In genomic region chrX:10992211-10993004, GRCm38 (mm10) we compare ENCODE assay signal across 8 mouse cellular contexts.
DNase-seq lines count a peak whose midpoint lies in the region; ATAC-seq and TF ChIP-seq lines count a peak whose summit lies in the region.

No protein-coding gene starts in this region.

- no peak overlapping the region for H3K27ac ChIP-seq in kidney, postnatal 0 days

- no peak for ATAC-seq in kidney, postnatal 0 days (replicated peaks; ENCODE audit: low FRiP score, low read depth)

- H3K4me3 ChIP-seq in kidney, postnatal 0 days (replicated peaks; ENCODE audit: low read depth, low read length): no peak overlapping the region; the same call in 1 of the 2 replicates

- peak; percentile 12 for DNase-seq in adrenal gland, postnatal 10 days
- no peak for DNase-seq in adrenal gland, adult 18-20 months (ENCODE audit: low spot score in 2 of 2)
- peak; percentile 25 to 31 for DNase-seq in cerebellum, postnatal 25 days
- DNase-seq in heart, adult 18-20 months: peak; percentile 2 to 27
- DNase-seq in kidney, postnatal 0 days (ENCODE audit: low spot score): peak; percentile 14
- DNase-seq in liver: peak; percentile 3
- peak; percentile 82 for DNase-seq in retina, postnatal 1 day
- DNase-seq in B cell, adult 2 months: no peak

- no peak for TF ChIP-seq CTCF in kidney, postnatal 0 days (IDR thresholded peaks at IDR 0.05; ENCODE audit: low read depth)

- H3K9ac ChIP-seq in kidney, postnatal 0 days (ENCODE audit: low read depth, low read length): no peak overlapping the region

- WGBS in kidney, postnatal 0 days: 25% methylated on average over 19 of the region's 19 CpGs

- no peaks in the 10 kb centered on the region for H3K36me3 ChIP-seq in kidney, postnatal 0 days (ENCODE audit: insufficient read depth, low read length)

- H3K4me2 ChIP-seq in kidney, postnatal 0 days (ENCODE audit: low read length): peak overlapping the region; percentile 48

- no peaks in the 10 kb centered on the region for H3K4me1 ChIP-seq in kidney, postnatal 0 days (replicated peaks; ENCODE audit: insufficient read depth, low read length)

- H3K9me3 ChIP-seq in kidney, postnatal 0 days (replicated peaks; ENCODE audit: low read length): no peaks in the 10 kb centered on the region

- no peaks in the 10 kb centered on the region for H3K27me3 ChIP-seq in kidney, postnatal 0 days (ENCODE audit: insufficient read depth, low read length)

Comparison
In these comparisons a context has a peak if more than half of its experiments do, and no peak if none do; other contexts are left out.
1. DNase-seq: peak in adrenal gland, postnatal 10 days (single experiment), cerebellum, postnatal 25 days (2 of 2), heart, adult 18-20 months (2 of 2), kidney, postnatal 0 days (single experiment), liver (single experiment) and retina, postnatal 1 day (single experiment); none in adrenal gland, adult 18-20 months (0 of 2) and B cell, adult 2 months (0 of 2).